Mouse (Mus musculus) heart, embryonic 15.5 days (tissue): ENCODE measurements around the gene Ppp2r1a. TPM values are rescaled to one million over a fixed set of nuclear protein-coding genes. Genes with fewer than 3 reads are reported as not detected.

Experiments
- ATAC-seq: fragments of 200-750 bp; cut with Nextera tagmentation; replicated peaks from 2 replicates; pipeline ENCODE4 v1.8.0; 2017; ENCODE audit warnings: low read depth, moderate TSS enrichment; ENCODE audit not compliant: insufficient number of reproducible peaks, insufficient read depth, low FRiP score
- H3K27ac ChIP-seq: fragments of 300-500 bp; sonication (generic); 2 replicates; pipeline ENCODE4 v1.5.1; 2015; ENCODE audit warnings: mild to moderate bottlenecking, inconsistent platforms
- H3K27me3 ChIP-seq: fragments of 300-500 bp; sonication (generic); 2 replicates; pipeline ENCODE4 v1.6.1; 2015; ENCODE audit warnings: inconsistent platforms
- H3K36me3 ChIP-seq: fragments of 300-500 bp; sonication (generic); 2 replicates; pipeline ENCODE4 v1.6.1; 2015; ENCODE audit warnings: mild to moderate bottlenecking, inconsistent platforms
- H3K4me1 ChIP-seq: fragments of 300-500 bp; sonication (generic); replicated peaks from 2 replicates; pipeline ENCODE4 v1.6.1; 2015; ENCODE audit warnings: inconsistent platforms
- H3K4me2 ChIP-seq: fragments of 300-500 bp; sonication (generic); 2 replicates; pipeline ENCODE4 v1.6.1; 2015; ENCODE audit warnings: inconsistent platforms, mild to moderate bottlenecking, moderate library complexity
- H3K4me3 ChIP-seq: fragments of 300-500 bp; sonication (generic); 2 replicates; pipeline ENCODE4 v1.5.1; 2015; ENCODE audit warnings: mild to moderate bottlenecking, inconsistent platforms
- H3K9ac ChIP-seq: fragments of 300-500 bp; sonication (generic); 2 replicates; pipeline ENCODE4 v1.6.1; 2015; ENCODE audit warnings: mild to moderate bottlenecking, inconsistent platforms
- H3K9me3 ChIP-seq: fragments of 300-500 bp; sonication (generic); replicated peaks from 2 replicates; pipeline ENCODE4 v1.6.1; 2016; ENCODE audit warnings: inconsistent platforms
- WGBS: fragments of 180-500 bp; shearing (Covaris S2); methylation state at CpG from one replicate; pipeline ENCODE4 v1.1.7; 2015; ENCODE audit warnings: mixed read lengths; 5-methylcytosine and 5-hydroxymethylcytosine counted together
- polyA plus RNA-seq: library from polyadenylated mRNA; unstranded; fragments of >200 nt; fragmentation: Nextera tagmentation; extraction: Ambion mirVana; gene quantifications from 2 replicates; pipeline ENCODE4 v1.2.1, GENCODE M21; 2015

Ppp2r1a gene
- polyA plus RNA-seq = 275 and 358 TPM in 2 replicates

DNA sequence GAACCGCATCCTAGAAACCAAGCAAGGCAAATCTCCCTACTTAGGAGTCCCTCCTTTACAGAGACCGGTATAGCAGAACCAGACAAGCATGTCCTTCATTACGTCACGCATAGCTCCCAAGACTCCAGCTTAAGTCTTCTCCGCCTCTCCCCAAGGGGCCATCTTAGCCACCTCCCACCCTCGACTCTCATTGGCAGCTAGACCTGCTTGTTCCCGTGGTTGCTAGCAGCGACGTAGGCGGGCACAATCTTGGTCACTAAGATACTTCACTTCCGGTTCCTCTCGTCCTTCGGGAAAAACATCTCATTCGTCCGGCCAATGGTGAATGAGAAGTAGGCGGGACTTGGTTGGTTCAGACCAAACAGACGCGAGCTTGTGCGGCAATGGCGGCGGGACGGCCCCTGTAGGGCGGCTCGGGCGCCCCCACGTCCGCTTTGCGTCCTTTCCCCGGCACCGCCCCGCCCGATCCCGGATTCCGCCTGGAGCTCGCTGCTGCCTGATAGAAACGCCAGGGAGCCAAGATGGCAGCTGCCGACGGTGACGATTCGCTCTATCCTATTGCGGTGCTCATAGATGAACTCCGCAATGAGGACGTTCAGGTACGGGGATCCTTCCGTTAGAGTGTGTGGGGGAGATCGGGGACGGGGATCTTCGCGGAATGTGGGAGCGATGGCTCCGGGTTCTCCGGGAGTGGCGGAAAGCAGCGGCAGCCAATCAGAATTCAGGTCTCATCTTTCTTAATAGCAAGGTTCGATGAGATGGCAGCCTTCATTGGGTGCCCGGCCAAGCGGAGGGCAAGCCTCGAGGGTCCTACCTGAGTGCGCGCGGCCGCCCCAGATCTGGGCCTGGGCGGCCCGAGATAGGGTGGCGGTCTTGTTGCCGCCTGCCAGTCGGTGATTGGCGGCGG lies at the start of gene Ppp2r1a:
Ppp2r1a (plus strand) TSS at position 327 of the 907 bp plus-strand sequence.
- Histone ChIP-seq H3K27me3 (no peaks in the 10 kb centered on the region), H3K4me3 (peak within 1 kb of the TSS; percentile 89), H3K36me3 (no peaks in the 10 kb centered on the region), H3K4me1 (peaks cover 30% of the 10 kb centered on the region), H3K4me2 (peak within 1 kb of the TSS; percentile 75), H3K27ac (peak within 1 kb of the TSS; percentile 98), H3K9ac (peak within 1 kb of the TSS; percentile 85), H3K9me3 (no peaks in the 10 kb centered on the region)
- ATAC-seq = peak; percentile 98
- under 1% methylated on average over 69 of the region's 69 CpGs for WGBS

DNA sequence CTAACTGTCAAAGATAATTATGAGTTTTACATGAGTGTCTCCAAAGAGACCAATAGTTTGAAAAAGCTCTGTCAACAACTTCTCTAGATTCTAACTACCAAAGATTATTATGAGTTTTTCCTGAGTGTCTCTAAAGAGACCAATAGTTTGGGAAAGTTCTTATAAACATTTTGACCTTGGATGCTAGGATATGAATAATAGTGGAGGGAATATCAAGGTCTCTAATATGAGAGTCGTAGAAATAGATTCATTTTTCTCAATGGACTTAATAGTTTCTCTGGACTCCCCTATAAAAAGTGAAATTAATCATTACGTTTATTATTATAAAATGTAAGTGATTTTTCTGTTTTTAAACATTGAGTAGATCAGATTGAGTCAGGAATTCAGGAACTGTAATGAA lies 40.1 kb upstream of the Ppp2r1a start, which contains the start of gene Vmn1r231:
Vmn1r231 (minus strand) TSS at position 101 of the 400 bp plus-strand sequence.
- 38% methylated on average over 2 of the region's 2 CpGs for WGBS
- H3K27me3 ChIP-seq = no peaks in the 10 kb centered on the region
- ATAC-seq = no peak
- H3K9ac ChIP-seq = no peak within 1 kb of the TSS
- no peak within 1 kb of the TSS for H3K27ac ChIP-seq
- no peaks in the 10 kb centered on the region for H3K36me3 ChIP-seq
- no peak within 1 kb of the TSS for H3K4me3 ChIP-seq
- H3K9me3 ChIP-seq = no peaks in the 10 kb centered on the region
- H3K4me1 ChIP-seq = no peaks in the 10 kb centered on the region
- no peak within 1 kb of the TSS for H3K4me2 ChIP-seq

DNA sequence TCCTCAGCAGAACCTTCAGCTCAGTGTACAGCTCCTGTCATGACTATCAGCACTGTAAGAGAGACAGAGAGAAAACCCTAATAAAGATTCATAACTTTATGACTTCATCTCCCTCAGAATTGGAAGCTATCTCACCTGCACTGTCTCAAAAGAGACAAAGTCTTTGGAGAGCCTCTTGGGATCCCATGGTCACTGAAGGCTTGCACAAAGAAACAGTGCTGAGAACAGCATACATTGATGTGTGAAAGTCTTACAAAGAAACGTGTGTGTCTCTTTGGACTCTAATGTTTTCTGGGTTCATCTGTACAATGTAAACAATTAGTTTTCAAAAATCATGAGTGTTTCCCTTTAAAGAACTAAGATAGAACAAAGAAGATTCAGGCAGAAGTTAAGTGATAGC lies 25.5 kb upstream of the Ppp2r1a start, which contains the start of gene Vmn1r232:
Vmn1r232 (minus strand) TSS at position 101 of the 400 bp plus-strand sequence.
- H3K4me3 ChIP-seq = no peak within 1 kb of the TSS
- 36% methylated on average over 1 of the region's 1 CpGs for WGBS
- no peak for ATAC-seq

DNA sequence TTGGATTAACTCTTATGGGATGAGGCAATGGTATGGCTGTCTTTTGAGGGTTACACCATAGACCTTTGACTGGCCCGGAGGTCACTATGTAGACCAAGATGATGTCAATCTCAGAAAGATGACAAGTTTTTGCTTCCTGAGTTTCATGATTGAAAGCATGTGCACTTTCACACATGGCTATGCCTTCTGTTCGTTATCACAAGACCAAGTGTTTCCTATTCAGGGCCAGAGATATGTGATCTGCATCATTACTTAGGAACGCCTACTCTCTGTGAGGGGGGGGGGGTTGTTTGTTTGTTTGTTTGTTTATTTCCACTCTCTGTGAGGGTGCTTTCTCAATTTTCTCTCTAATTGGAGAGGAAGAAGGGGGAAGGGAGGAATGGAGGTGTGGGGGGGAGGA lies 885 bp upstream of the Ppp2r1a start:
- peak overlapping the region; percentile 89 for H3K4me3 ChIP-seq

More for the DNA sequence above, 25.5 kb upstream of the Ppp2r1a start, which contains the start of gene Vmn1r232:
- Histone ChIP-seq H3K9ac (no peak within 1 kb of the TSS), H3K4me1 (no peaks in the 10 kb centered on the region), H3K36me3 (no peaks in the 10 kb centered on the region), H3K27ac (no peak within 1 kb of the TSS), H3K9me3 (no peaks in the 10 kb centered on the region), H3K4me2 (no peak within 1 kb of the TSS), H3K27me3 (no peaks in the 10 kb centered on the region)

DNA sequence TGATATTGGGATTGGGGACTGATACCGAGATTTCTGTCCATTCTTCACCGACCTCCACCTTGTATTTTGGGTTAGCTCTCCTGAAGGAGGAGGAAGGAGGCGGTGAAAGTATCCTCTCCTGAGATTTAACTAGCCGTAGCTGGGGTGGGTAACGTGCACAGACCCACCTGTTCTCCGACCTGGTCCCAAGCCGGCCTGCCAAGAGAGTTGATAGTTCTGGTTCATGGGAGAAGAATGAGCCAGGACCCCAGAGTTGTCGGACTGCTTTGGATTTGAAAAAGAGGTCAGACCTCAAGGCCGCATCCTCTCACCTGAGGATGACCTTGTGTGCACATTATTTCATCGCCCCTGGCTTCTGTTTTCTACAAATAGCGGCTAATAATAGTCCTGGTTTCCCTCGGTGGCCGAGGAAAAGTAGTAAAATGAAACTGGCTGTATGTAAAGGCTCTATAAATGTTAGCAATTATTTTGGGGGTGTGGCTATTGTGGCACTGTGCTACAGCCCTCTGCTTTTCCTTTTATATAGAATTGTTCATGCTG lies 985 bp downstream of the Ppp2r1a start:
- peaks cover 33% of the 10 kb centered on the region for H3K4me1 ChIP-seq
- H3K4me2 ChIP-seq = peak overlapping the region; percentile 75
- peak overlapping the region; percentile 85 for H3K9ac ChIP-seq
- no peak for ATAC-seq
- H3K27me3 ChIP-seq = no peaks in the 10 kb centered on the region
- no peaks in the 10 kb centered on the region for H3K9me3 ChIP-seq
- peak overlapping the region; percentile 98 for H3K27ac ChIP-seq
- WGBS = under 1% methylated on average over 13 of the region's 13 CpGs
- peak overlapping the region; percentile 89 for H3K4me3 ChIP-seq
- peaks cover under 1% of the 10 kb centered on the region for H3K36me3 ChIP-seq

More for the DNA sequence above, 885 bp upstream of the Ppp2r1a start:
- ATAC-seq = no peak
- H3K4me2 ChIP-seq = peak overlapping the region; percentile 69
- peaks cover 25% of the 10 kb centered on the region for H3K4me1 ChIP-seq
- no peaks in the 10 kb centered on the region for H3K9me3 ChIP-seq
- peak overlapping the region; percentile 86 for H3K27ac ChIP-seq
- no peaks in the 10 kb centered on the region for H3K27me3 ChIP-seq
- H3K9ac ChIP-seq = peak overlapping the region; percentile 43
- H3K36me3 ChIP-seq = no peaks in the 10 kb centered on the region
- 51% methylated on average over 3 of the region's 3 CpGs for WGBS

DNA sequence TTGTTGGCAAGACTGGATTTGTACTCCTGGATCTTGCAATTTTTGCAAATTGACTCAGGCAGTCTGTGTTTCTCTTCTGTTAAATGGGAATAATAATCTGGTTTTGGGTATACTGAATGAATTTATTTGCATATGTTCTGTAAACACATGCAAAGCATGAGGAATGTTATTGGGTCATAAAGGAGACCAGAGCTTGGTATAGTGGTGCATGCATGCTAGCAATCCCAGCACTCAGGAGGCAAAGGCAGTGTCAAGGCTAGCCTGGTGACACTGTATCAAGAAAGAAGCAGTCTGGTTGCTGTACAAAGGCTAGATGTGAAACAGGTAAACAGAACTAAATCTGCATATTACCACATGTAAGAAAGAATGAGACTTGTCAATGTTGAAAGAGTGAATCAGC lies 1.5 kb downstream of the Ppp2r1a start:
- no peaks in the 10 kb centered on the region for H3K9me3 ChIP-seq
- ATAC-seq = no peak
- H3K27ac ChIP-seq = no peak overlapping the region
- H3K27me3 ChIP-seq = no peaks in the 10 kb centered on the region
- H3K4me2 ChIP-seq = peak overlapping the region; percentile 75
- peak overlapping the region; percentile 89 for H3K4me3 ChIP-seq
- H3K4me1 ChIP-seq = peaks cover 33% of the 10 kb centered on the region
- H3K9ac ChIP-seq = peak overlapping the region; percentile 85
- H3K36me3 ChIP-seq = peaks cover 6% of the 10 kb centered on the region

DNA sequence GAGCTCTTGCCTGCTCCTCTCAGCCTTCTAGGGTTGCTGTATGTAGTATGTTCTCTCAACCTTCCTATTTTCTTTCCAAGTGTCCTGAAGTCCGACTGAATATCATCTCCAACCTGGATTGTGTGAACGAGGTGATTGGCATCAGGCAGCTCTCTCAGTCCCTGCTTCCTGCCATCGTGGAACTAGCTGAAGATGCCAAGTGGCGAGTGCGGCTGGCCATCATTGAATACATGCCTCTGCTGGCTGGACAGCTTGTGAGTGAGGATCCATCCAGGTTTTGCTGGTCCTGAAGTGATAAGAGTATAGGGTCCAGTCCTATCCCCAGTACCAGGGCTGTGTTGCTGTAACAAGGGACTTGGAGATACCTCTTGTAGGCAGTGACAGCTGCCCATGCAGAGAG lies 15.3 kb downstream of the Ppp2r1a start:
- H3K9ac ChIP-seq = no peak overlapping the region
- no peaks in the 10 kb centered on the region for H3K9me3 ChIP-seq
- no peaks in the 10 kb centered on the region for H3K4me1 ChIP-seq
- no peak for ATAC-seq
- H3K36me3 ChIP-seq = peaks cover 98% of the 10 kb centered on the region
- no peaks in the 10 kb centered on the region for H3K27me3 ChIP-seq
- no peak overlapping the region for H3K4me2 ChIP-seq
- H3K4me3 ChIP-seq = no peak overlapping the region
- no peak overlapping the region for H3K27ac ChIP-seq
- 90% methylated on average over 5 of the region's 5 CpGs for WGBS

DNA sequence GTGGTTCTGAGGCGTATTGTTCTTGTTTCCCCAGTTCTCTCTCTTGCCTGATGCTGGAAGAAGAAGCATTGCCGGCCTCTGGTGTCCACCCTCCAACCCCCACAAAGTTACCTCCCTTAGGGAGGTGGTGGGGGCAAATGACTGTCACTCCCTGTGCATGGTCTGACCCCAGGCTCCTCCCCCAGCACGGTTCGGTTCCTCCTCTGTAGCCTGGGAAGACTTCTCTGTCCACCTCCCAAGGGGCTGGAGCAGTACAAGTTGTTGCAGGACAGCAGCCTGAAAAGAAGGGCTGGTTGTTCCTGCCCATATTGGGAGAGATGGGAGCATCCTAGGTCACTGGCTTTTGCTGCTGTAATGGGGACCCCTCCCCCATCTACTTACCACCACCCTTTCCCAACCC lies 20.3 kb downstream of the Ppp2r1a start:
- peaks cover 87% of the 10 kb centered on the region for H3K36me3 ChIP-seq
- no peaks in the 10 kb centered on the region for H3K27me3 ChIP-seq
- no peak overlapping the region for H3K4me2 ChIP-seq
- H3K4me3 ChIP-seq = no peak overlapping the region
- H3K27ac ChIP-seq = no peak overlapping the region
- H3K9me3 ChIP-seq = no peaks in the 10 kb centered on the region
- WGBS = 87% methylated on average over 4 of the region's 4 CpGs
- H3K9ac ChIP-seq = no peak overlapping the region
- no peaks in the 10 kb centered on the region for H3K4me1 ChIP-seq
- ATAC-seq = no peak

DNA sequence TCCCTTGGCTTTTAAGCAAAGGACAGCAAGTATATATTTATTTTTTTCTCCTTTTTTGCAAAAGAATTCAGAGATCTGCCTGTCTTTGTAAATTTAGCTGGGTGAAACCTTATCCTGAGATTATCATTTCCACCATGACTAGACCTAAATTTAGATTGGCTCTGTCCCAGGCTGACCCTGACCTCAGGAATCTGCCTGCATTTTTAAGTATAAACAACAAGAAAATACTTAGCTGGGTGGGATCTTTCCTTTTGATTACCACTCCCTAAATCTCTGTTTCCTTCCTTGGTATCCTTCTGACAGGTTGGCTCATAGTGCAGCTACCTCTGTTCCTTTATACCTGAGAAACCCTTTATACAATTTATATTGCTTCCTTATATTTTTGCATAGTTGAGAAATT lies 21.6 kb downstream of the Ppp2r1a start:
- no peaks in the 10 kb centered on the region for H3K4me1 ChIP-seq
- no peak overlapping the region for H3K27ac ChIP-seq
- H3K9ac ChIP-seq = no peak overlapping the region
- H3K4me2 ChIP-seq = no peak overlapping the region
- H3K9me3 ChIP-seq = no peaks in the 10 kb centered on the region
- H3K36me3 ChIP-seq = peaks cover 74% of the 10 kb centered on the region
- no peak for ATAC-seq
- no peaks in the 10 kb centered on the region for H3K27me3 ChIP-seq
- no peak overlapping the region for H3K4me3 ChIP-seq

DNA sequence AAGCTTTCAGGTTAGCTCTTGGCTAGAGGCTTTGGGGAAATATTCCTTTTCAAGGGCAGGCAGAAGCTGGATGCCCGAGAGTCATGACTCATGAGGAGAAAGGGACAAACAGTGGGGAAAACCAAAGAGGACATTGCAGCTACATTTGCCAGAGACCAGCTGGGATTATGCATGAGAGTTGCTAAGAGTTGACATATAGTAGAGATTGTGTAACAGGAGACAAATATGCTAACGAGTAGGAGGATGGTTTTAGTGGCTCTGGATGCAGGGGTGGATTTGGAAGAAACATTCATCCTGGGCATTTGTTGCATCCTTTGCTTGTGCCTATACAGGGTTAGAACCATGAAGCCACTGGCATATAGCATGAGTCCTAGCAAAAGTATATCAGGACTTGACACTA lies 48.6 kb downstream of the Ppp2r1a start:
- no peak overlapping the region for H3K27ac ChIP-seq
- no peaks in the 10 kb centered on the region for H3K36me3 ChIP-seq
- ATAC-seq = no peak
- WGBS = 60% methylated on average over 2 of the region's 2 CpGs
- no peak overlapping the region for H3K4me2 ChIP-seq
- no peak overlapping the region for H3K4me3 ChIP-seq
- no peaks in the 10 kb centered on the region for H3K27me3 ChIP-seq
- H3K9me3 ChIP-seq = no peaks in the 10 kb centered on the region
- H3K4me1 ChIP-seq = no peaks in the 10 kb centered on the region
- H3K9ac ChIP-seq = no peak overlapping the region

DNA sequence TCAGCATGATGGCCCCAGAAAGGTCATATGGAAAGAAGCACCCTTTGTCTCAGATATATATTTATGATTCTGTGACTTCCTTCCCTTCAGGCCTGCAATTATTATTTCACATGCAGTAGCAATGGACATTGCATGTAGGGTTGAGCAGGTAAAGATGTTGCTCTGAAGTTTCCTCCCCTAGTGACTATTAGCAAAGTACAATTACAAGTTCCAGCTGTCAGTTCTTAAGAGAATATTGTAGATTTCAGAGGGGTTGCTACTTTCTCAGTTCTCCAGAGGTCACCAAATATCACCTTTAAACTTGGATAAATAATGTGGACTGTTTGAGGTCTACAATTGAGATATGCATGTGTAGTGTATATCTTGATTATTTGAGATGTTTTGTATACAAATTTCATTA lies 51.3 kb downstream of the Ppp2r1a start, which contains the start of gene Vmn1r233:
Vmn1r233 (minus strand) TSS at position 101 of the 400 bp plus-strand sequence.
- Histone ChIP-seq H3K27me3 (no peaks in the 10 kb centered on the region), H3K36me3 (no peaks in the 10 kb centered on the region), H3K27ac (no peak within 1 kb of the TSS), H3K9me3 (no peaks in the 10 kb centered on the region), H3K9ac (no peak within 1 kb of the TSS), H3K4me3 (no peak within 1 kb of the TSS), H3K4me2 (no peak within 1 kb of the TSS), H3K4me1 (no peaks in the 10 kb centered on the region)
- no peak for ATAC-seq
